9 mouse cellular contexts compared by ENCODE assay signal in the genomic region with DNA sequence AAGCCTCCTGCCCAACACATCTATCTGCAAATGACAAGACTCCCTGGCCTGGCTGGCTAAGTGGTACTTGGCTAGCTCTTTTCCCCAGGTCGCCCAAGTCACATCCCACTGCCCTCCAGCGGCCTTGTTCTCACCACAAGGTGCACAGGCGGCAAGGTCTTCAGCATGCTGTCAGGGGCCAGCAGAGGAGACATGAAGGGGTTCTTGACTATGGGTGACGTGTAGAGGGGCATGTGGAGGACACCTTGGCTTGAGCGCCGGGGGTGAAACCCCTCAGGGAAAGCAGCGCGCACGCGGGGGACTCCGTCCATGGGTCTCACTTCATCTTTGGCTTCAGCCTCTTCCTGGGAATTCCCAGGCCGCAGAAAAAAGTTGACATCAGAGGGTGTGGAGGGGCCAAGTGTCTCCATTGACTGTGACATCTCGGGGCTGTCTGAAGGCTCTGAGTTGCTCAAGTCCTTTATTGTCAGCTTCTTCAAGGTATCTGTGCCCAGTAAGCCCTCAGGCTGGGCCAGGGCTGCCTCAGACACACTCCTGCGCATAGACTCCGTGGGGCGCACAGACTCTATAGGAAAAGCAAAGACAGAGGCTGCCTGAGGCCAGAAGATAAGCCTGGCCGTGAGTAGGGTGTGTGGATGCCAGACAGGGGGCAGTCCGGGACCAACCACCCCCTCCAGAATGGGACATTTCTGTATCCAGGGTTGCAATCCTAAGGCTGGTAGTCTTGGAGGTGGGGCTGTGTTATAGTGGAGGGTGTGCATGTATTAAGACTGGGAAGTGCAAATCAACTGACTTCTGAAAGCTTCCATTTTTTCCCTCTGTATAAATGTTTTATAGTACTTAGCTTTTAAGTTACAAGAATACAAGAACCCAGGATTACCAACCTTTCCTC. TPM values are rescaled to one million over a fixed set of nuclear protein-coding genes. Genes with fewer than 3 reads are reported as not detected.
DNase-seq lines count a peak whose midpoint lies in the region; ATAC-seq lines count a peak whose summit lies in the region.
"Had no signal": no experiment of that assay in that cellular context is flagged by ENCODE, and none has a peak within 500 bp of the region (broad histone marks: within the 10 kb centered on the region; RNA-seq: fewer than 3 reads in every experiment).

No protein-coding gene starts in this region.

- H3K9ac ChIP-seq in liver, embryonic 16.5 days (ENCODE audit: low read depth, low read length), result no peak overlapping the region

- peak overlapping the region; percentile 91 for H3K4me3 ChIP-seq in megakaryocyte, embryonic 14.5 days (replicated peaks)
- no peak overlapping the region for H3K4me3 ChIP-seq in liver, embryonic 16.5 days (ENCODE audit: low read depth, low read length)

- H3K36me3 ChIP-seq in megakaryocyte, embryonic 14.5 days (replicated peaks; ENCODE audit: low read length), result peaks cover 52% of the 10 kb centered on the region
- 0 out of 2 replicates have a peak, but pooled peaks cover 3% of the 10 kb centered on the region for H3K36me3 ChIP-seq in liver, embryonic 16.5 days (ENCODE audit: control insufficient read depth, insufficient read depth)

- H3K27me3 ChIP-seq in megakaryocyte, embryonic 14.5 days (replicated peaks), result peaks cover 25% of the 10 kb centered on the region
- no peaks in the 10 kb centered on the region for H3K27me3 ChIP-seq in liver, embryonic 16.5 days (ENCODE audit: control insufficient read depth, insufficient read depth, low read depth, low read length)

- 43% methylated on average over 18 of the region's 18 CpGs for WGBS in liver, embryonic 16.5 days (ENCODE audit: insufficient replicate concordance)

- no peak overlapping the region for H3K27ac ChIP-seq in liver, embryonic 16.5 days (ENCODE audit: low read length)

- no peak for ATAC-seq in megakaryocyte, adult 5-6 weeks (ENCODE audit: poor library complexity, severe bottlenecking)
- ATAC-seq in liver, embryonic 16.5 days (ENCODE audit: low read depth), result peak; percentile 51

- H3K4me2 ChIP-seq in liver, embryonic 16.5 days (ENCODE audit: low read depth, low read length), result no peak overlapping the region

- H3K4me1 ChIP-seq in megakaryocyte, embryonic 14.5 days, result peaks cover 56% of the 10 kb centered on the region
- peaks cover 23% of the 10 kb centered on the region for H3K4me1 ChIP-seq in liver, embryonic 16.5 days (ENCODE audit: control insufficient read depth, low read depth, low read length)

- H3K9me3 ChIP-seq in megakaryocyte, embryonic 14.5 days, result no peaks in the 10 kb centered on the region
- no peaks in the 10 kb centered on the region for H3K9me3 ChIP-seq in liver, embryonic 16.5 days (replicated peaks; ENCODE audit: control insufficient read depth, low read length)

- DNase-seq in adrenal gland, adult 2 months, result peak; percentile 54
- no peak for DNase-seq in adrenal gland, postnatal 36 days
- DNase-seq in thymus, postnatal 36 days, result peak; percentile 21 to 49
- DNase-seq in retina, postnatal 1 day, result no peak
- no peak for DNase-seq in layer of hippocampus, adult 11-12 months (ENCODE audit: low spot score)

RNA-seq across cellular contexts. Expression of a gene that starts 11.1 kb away (rescaled TPM):
- not detected for total RNA-seq in adrenal gland, adult 2 months (2021)
- polyA plus RNA-seq in adrenal gland, adult 2 months (2012; rRNA removed), result 1.8 TPM in 1 of 2 replicates, not detected in the other
- not detected for total RNA-seq in adrenal gland, postnatal 36 days (2021)
- not detected in 2 replicates for polyA plus RNA-seq in megakaryocyte, embryonic 14.5 days (2012; ENCODE audit: insufficient read depth, low replicate concordance)
- total RNA-seq in megakaryocyte, adult 5-6 weeks (2015), result not detected in 2 replicates
- not detected in 2 replicates for total RNA-seq in megakaryocyte, adult 5-6 weeks (2017)
- polyA plus RNA-seq in liver, embryonic 16.5 days (2015; fragmentation: Nextera tagmentation; extraction: Ambion mirVana), result not detected in 2 replicates
- total RNA-seq: liver, adult 2 months had no signal
- polyA plus RNA-seq: liver, adult 2 months had no signal

RNA-seq across cellular contexts. Expression of a gene that starts 17.9 kb away (rescaled TPM):
- 100 to 1,000 TPM; 372 to 462 TPM for total RNA-seq in adrenal gland, adult 2 months (2021)
- polyA plus RNA-seq in adrenal gland, adult 2 months (2012; rRNA removed), result 471 and 632 TPM in 2 replicates
- 100 to 1,000 TPM; 342 to 355 TPM for total RNA-seq in adrenal gland, postnatal 36 days (2021)
- 5.0 and 9.1 TPM in 2 replicates for polyA plus RNA-seq in megakaryocyte, embryonic 14.5 days (2012; ENCODE audit: insufficient read depth, low replicate concordance)
- 17.4 and 20.6 TPM in 2 replicates for total RNA-seq in megakaryocyte, adult 5-6 weeks (2015)
- 17.3 and 23.6 TPM in 2 replicates for total RNA-seq in megakaryocyte, adult 5-6 weeks (2017)
- 3.4 and 3.8 TPM in 2 replicates for polyA plus RNA-seq in liver, embryonic 16.5 days (2015; fragmentation: Nextera tagmentation; extraction: Ambion mirVana)

RNA-seq across cellular contexts. Expression of a gene that starts 32.0 kb away (rescaled TPM):
- not detected for total RNA-seq in adrenal gland, adult 2 months (2021)
- not detected in 2 replicates for polyA plus RNA-seq in adrenal gland, adult 2 months (2012; rRNA removed)
- not detected for total RNA-seq in adrenal gland, postnatal 36 days (2021)
- not detected in 2 replicates for polyA plus RNA-seq in megakaryocyte, embryonic 14.5 days (2012; ENCODE audit: insufficient read depth, low replicate concordance)
- not detected in 2 replicates for total RNA-seq in megakaryocyte, adult 5-6 weeks (2015)
- total RNA-seq in megakaryocyte, adult 5-6 weeks (2017), result not detected in 2 replicates
- polyA plus RNA-seq in liver, embryonic 16.5 days (2015; fragmentation: Nextera tagmentation; extraction: Ambion mirVana), result 0.15 TPM in 1 of 2 replicates, not detected in the other
- total RNA-seq: liver, adult 2 months had no signal
- polyA plus RNA-seq: liver, adult 2 months had no signal

Comparison
In these comparisons a context has a peak if more than half of its experiments do, and no peak if none do; other contexts are left out.
1. DNase-seq: peak in adrenal gland, adult 2 months (single experiment) and thymus, postnatal 36 days (2 of 2); none in adrenal gland, postnatal 36 days (0 of 2), retina, postnatal 1 day (single experiment) and layer of hippocampus, adult 11-12 months (single experiment).
2. RNA of a gene that starts 17.9 kb away (total RNA-seq): 372 to 462 TPM in adrenal gland, adult 2 months and 342 to 355 TPM in adrenal gland, postnatal 36 days; 17.3 to 23.6 TPM in megakaryocyte, adult 5-6 weeks; every median in the first group is over 10 times any median in the second.